13 mouse cellular contexts compared by ENCODE assay signal in genomic region chr5:109552116-109552515, GRCm38 (mm10). TPM values are rescaled to one million over a fixed set of nuclear protein-coding genes. Genes with fewer than 3 reads are reported as not detected.
DNase-seq lines count a peak whose midpoint lies in the region; ATAC-seq lines count a peak whose summit lies in the region.
"Had no signal": no experiment of that assay in that cellular context is flagged by ENCODE, and none has a peak within 500 bp of the region (broad histone marks: within the 10 kb centered on the region; RNA-seq: fewer than 3 reads in every experiment).

No protein-coding gene starts in this region.

- DNase-seq in adrenal gland, adult (ENCODE audit: inconsistent age in 2 of 2, low spot score in 1 of 2): peak; percentile 8 to 26
- no peak for DNase-seq in adrenal gland, postnatal 36 days
- DNase-seq in limb, embryonic 11.5 days (ENCODE audit: low spot score): peak; percentile 23
- no peak for DNase-seq in limb, embryonic 10.5 days (ENCODE audit: low spot score)
- DNase-seq in 3T3-L1 (ENCODE audit: low read depth, low spot score) (peak; percentile 21), ZHBTc4 (ENCODE audit: low read depth, low spot score) (peak; percentile 88)
- DNase-seq in forebrain, embryonic 11.5 days (ENCODE audit: low spot score): no peak
- DNase-seq: kidney, adult 8-10 months; layer of hippocampus, adult 9-11 months had no signal

- 90% methylated on average over 10 of the region's 13 CpGs for WGBS in limb, embryonic 11.5 days
- 87% methylated on average over 12 of the region's 13 CpGs for WGBS in limb, embryonic 10.5 days
- WGBS in forebrain, embryonic 11.5 days: 86% methylated on average over 9 of the region's 13 CpGs
- 84% methylated on average over 10 of the region's 13 CpGs for WGBS in forebrain, embryonic 12.5 days

- no peak for ATAC-seq in limb, embryonic 11.5 days (ENCODE audit: insufficient number of reproducible peaks, low FRiP score, low TSS enrichment, low read depth)
- no peak for ATAC-seq in forebrain, embryonic 11.5 days (replicated peaks; ENCODE audit: low FRiP score)
- ATAC-seq in forebrain, embryonic 12.5 days (ENCODE audit: low FRiP score): no peak
- ATAC-seq: forebrain, embryonic 16.5 days had no signal

- no peak overlapping the region for H3K9ac ChIP-seq in limb, embryonic 11.5 days (ENCODE audit: low read length)
- no peak overlapping the region for H3K9ac ChIP-seq in forebrain, embryonic 11.5 days (ENCODE audit: low read length)
- no peak overlapping the region for H3K9ac ChIP-seq in forebrain, embryonic 12.5 days
- H3K9ac ChIP-seq: embryonic facial prominence, embryonic 12.5 days; neural tube, embryonic 13.5 days had no signal

- peaks cover 5% of the 10 kb centered on the region; the same call in 1 of the 2 replicates for H3K36me3 ChIP-seq in limb, embryonic 11.5 days (ENCODE audit: control insufficient read depth, insufficient read depth, low read length)
- peaks cover 57% of the 10 kb centered on the region for H3K36me3 ChIP-seq in limb, embryonic 10.5 days
- no peaks in the 10 kb centered on the region; the same call in 1 of the 2 replicates for H3K36me3 ChIP-seq in forebrain, embryonic 11.5 days (ENCODE audit: control insufficient read depth, insufficient read depth, low read length)
- peaks cover 17% of the 10 kb centered on the region for H3K36me3 ChIP-seq in forebrain, embryonic 12.5 days (replicated peaks)

- H3K4me3 ChIP-seq in limb, embryonic 11.5 days (ENCODE audit: low read depth, low read length): no peak overlapping the region
- no peak overlapping the region for H3K4me3 ChIP-seq in limb, embryonic 10.5 days
- H3K4me3 ChIP-seq in forebrain, embryonic 11.5 days (ENCODE audit: low read depth, low read length): no peak overlapping the region
- no peak overlapping the region for H3K4me3 ChIP-seq in forebrain, embryonic 12.5 days (replicated peaks)
- H3K4me3 ChIP-seq: embryonic facial prominence, embryonic 12.5 days; neural tube, embryonic 13.5 days had no signal

- no peak overlapping the region for H3K27ac ChIP-seq in limb, embryonic 11.5 days (replicated peaks; ENCODE audit: low read depth, low read length)
- H3K27ac ChIP-seq in limb, embryonic 10.5 days: no peak overlapping the region
- no peak overlapping the region for H3K27ac ChIP-seq in forebrain, embryonic 11.5 days (ENCODE audit: low read depth, low read length)
- no peak overlapping the region for H3K27ac ChIP-seq in forebrain, embryonic 12.5 days
- H3K27ac ChIP-seq: embryonic facial prominence, embryonic 12.5 days; neural tube, embryonic 13.5 days had no signal

- no peaks in the 10 kb centered on the region for H3K27me3 ChIP-seq in limb, embryonic 11.5 days (ENCODE audit: control insufficient read depth, insufficient read depth, low read length)
- H3K27me3 ChIP-seq in limb, embryonic 10.5 days (ENCODE audit: low read depth, poor library complexity, severe bottlenecking): no peaks in the 10 kb centered on the region
- no peaks in the 10 kb centered on the region for H3K27me3 ChIP-seq in forebrain, embryonic 11.5 days (ENCODE audit: control insufficient read depth, insufficient read depth, low read length)
- no peaks in the 10 kb centered on the region for H3K27me3 ChIP-seq in forebrain, embryonic 12.5 days
- H3K27me3 ChIP-seq: embryonic facial prominence, embryonic 12.5 days; neural tube, embryonic 13.5 days had no signal

- H3K4me2 ChIP-seq in limb, embryonic 11.5 days (ENCODE audit: low read depth, severe bottlenecking): no peak overlapping the region
- H3K4me2 ChIP-seq in forebrain, embryonic 11.5 days (ENCODE audit: low read depth, low read length, severe bottlenecking): no peak overlapping the region
- no peak overlapping the region for H3K4me2 ChIP-seq in forebrain, embryonic 12.5 days
- H3K4me2 ChIP-seq: embryonic facial prominence, embryonic 12.5 days; neural tube, embryonic 13.5 days had no signal

- no peaks in the 10 kb centered on the region for H3K4me1 ChIP-seq in limb, embryonic 11.5 days (ENCODE audit: control insufficient read depth, insufficient read depth, low read length)
- H3K4me1 ChIP-seq in limb, embryonic 10.5 days: no peaks in the 10 kb centered on the region
- no peaks in the 10 kb centered on the region for H3K4me1 ChIP-seq in forebrain, embryonic 11.5 days (replicated peaks; ENCODE audit: control insufficient read depth, insufficient read depth, low read length)
- H3K4me1 ChIP-seq in forebrain, embryonic 12.5 days: no peaks in the 10 kb centered on the region
- H3K4me1 ChIP-seq: embryonic facial prominence, embryonic 12.5 days; neural tube, embryonic 13.5 days had no signal

- peaks cover 19% of the 10 kb centered on the region for H3K9me3 ChIP-seq in limb, embryonic 11.5 days (ENCODE audit: control insufficient read depth, low read length)
- peaks cover 53% of the 10 kb centered on the region for H3K9me3 ChIP-seq in limb, embryonic 10.5 days (replicated peaks)
- peaks cover 42% of the 10 kb centered on the region for H3K9me3 ChIP-seq in forebrain, embryonic 11.5 days (ENCODE audit: control insufficient read depth, low read length)
- peaks cover 82% of the 10 kb centered on the region for H3K9me3 ChIP-seq in forebrain, embryonic 12.5 days

RNA-seq across cellular contexts. Expression of gene Crlf2, which starts 6.7 kb away (rescaled TPM):
- 10 to 100 TPM; 34.5 to 41.9 TPM for total RNA-seq in adrenal gland, postnatal 36 days (2021)
- 3.0 and 4.7 TPM in 2 replicates for polyA plus RNA-seq in limb, embryonic 11.5 days (2014; fragmentation: Nextera tagmentation; extraction: Ambion mirVana)
- polyA plus RNA-seq in limb, embryonic 10.5 days (2016; fragmentation: Nextera tagmentation; extraction: Ambion mirVana): 7.0 and 8.1 TPM in 2 replicates
- 3.3 and 4.4 TPM in 2 replicates for polyA plus RNA-seq in forebrain, embryonic 11.5 days (2014; fragmentation: Nextera tagmentation; extraction: Ambion mirVana)
- 4.5 and 5.3 TPM in 2 replicates for polyA plus RNA-seq in forebrain, embryonic 12.5 days (2016; fragmentation: Nextera tagmentation; extraction: Ambion mirVana)

Comparison
In these comparisons a context has a peak if more than half of its experiments do, and no peak if none do; other contexts are left out.
1. DNase-seq: peak in adrenal gland, adult (2 of 2), limb, embryonic 11.5 days (single experiment), 3T3-L1 (single experiment) and ZHBTc4 (single experiment); none in adrenal gland, postnatal 36 days (0 of 2), limb, embryonic 10.5 days (single experiment) and forebrain, embryonic 11.5 days (single experiment).